Mouse (Mus musculus): ENCODE data around the gene Ssrp1.

DNA sequence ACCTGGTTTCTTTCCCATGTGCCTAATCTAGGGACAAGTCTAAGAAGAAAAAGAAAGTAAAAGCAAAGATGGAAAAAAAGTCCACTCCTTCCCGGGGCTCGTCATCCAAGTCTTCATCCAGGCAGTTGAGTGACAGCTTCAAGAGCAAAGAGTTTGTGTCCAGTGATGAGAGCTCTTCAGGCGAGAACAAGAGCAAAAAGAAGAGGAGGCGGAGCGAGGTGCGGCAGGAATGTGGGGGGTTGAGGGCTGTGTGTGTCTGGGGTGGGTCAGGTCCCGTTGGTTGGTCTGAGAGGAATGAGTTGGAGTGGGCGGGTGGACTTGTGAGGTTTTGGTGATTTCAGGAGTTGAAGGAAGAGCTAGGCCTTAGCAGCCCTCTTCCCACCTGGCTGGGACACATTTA lies 9.2 kb downstream of the Ssrp1 start:
- TF ChIP-seq POLR2A (IDR thresholded peaks at IDR 0.05; ENCODE audit: low read depth, low read length) (no peak), CTCF (conservative IDR thresholded peaks at IDR 0.05; ENCODE audit: insufficient read depth, insufficient read length, low read depth, low read length) (no peak)
